Mouse (Mus musculus) retina, postnatal 1 day (tissue): ENCODE results near the gene Creb5.

Source experiments
- DNase-seq: peaks from one replicate; pipeline ENCODE4 v3.0.0-alpha.2; 2012

Creb5 gene

GRCm38 (mm10) chr6:53649782-53650181 is 362.7 kb downstream of the Creb5 start:
- no peak for DNase-seq

GRCm38 (mm10) chr6:53652691-53653090 is 365.6 kb downstream of the Creb5 start:
- no peak for DNase-seq

- DNase-seq = no peak
These were observed 366.8 kb downstream of the Creb5 start for GRCm38 (mm10) chr6:53653706-53654360.

- no peak for DNase-seq
These were observed 367.3 kb downstream of the Creb5 start for GRCm38 (mm10) chr6:53654361-53654824.

GRCm38 (mm10) chr6:53656466-53656865 is 369.4 kb downstream of the Creb5 start:
- no peak for DNase-seq

GRCm38 (mm10) chr6:53657483-53657882 is 370.4 kb downstream of the Creb5 start:
- no peak for DNase-seq

GRCm38 (mm10) chr6:53662858-53663833 is 376.1 kb downstream of the Creb5 start:
- DNase-seq = peak; percentile 63

GRCm38 (mm10) chr6:53664759-53665158 is 377.7 kb downstream of the Creb5 start:
- no peak for DNase-seq

GRCm38 (mm10) chr6:53666503-53666902 is 379.4 kb downstream of the Creb5 start:
- no peak for DNase-seq

- no peak for DNase-seq
These were observed 391.2 kb downstream of the Creb5 start for GRCm38 (mm10) chr6:53678307-53678706.

GRCm38 (mm10) chr6:53680046-53680445 is 393.0 kb downstream of the Creb5 start:
- DNase-seq = no peak

- no peak for DNase-seq
These were observed 397.3 kb downstream of the Creb5 start for GRCm38 (mm10) chr6:53684416-53684815.

GRCm38 (mm10) chr6:53685323-53685722 is 398.3 kb downstream of the Creb5 start:
- no peak for DNase-seq

- no peak for DNase-seq
These were observed 401.9 kb downstream of the Creb5 start for GRCm38 (mm10) chr6:53688762-53689477.

- no peak for DNase-seq
These were observed 403.9 kb downstream of the Creb5 start for GRCm38 (mm10) chr6:53691006-53691405.

GRCm38 (mm10) chr6:53695216-53695615 is 408.1 kb downstream of the Creb5 start:
- no peak for DNase-seq

- no peak for DNase-seq
These were observed 409.4 kb downstream of the Creb5 start for GRCm38 (mm10) chr6:53696471-53696870.

- no peak for DNase-seq
These were observed 409.9 kb downstream of the Creb5 start for GRCm38 (mm10) chr6:53696921-53697320.

- peak; percentile 69 for DNase-seq
These were observed 411.2 kb downstream of the Creb5 start for GRCm38 (mm10) chr6:53698128-53698749.

- DNase-seq = no peak
These were observed 417.4 kb downstream of the Creb5 start for GRCm38 (mm10) chr6:53704440-53704839.

- DNase-seq = no peak
These were observed 419.7 kb downstream of the Creb5 start for GRCm38 (mm10) chr6:53706604-53707330.

- DNase-seq = no peak
These were observed 420.7 kb downstream of the Creb5 start for GRCm38 (mm10) chr6:53707795-53708194.
